Mouse (Mus musculus) layer of hippocampus, adult 11-12 months (tissue): ENCODE results near the gene Xpc.
A peak's percentile ranks its signal among the peaks of the same experiment; 100 is the strongest.
"Not testable (repeated sequence)": the region's sequence is repeated elsewhere in the genome, so short reads cannot be mapped to it uniquely, and the experiment has no call there.

ENCODE experiments used
- DNase-seq: peaks from one replicate; pipeline ENCODE4 v3.0.0; 2022; ENCODE audit warnings: low spot score

The Xpc gene

DNA sequence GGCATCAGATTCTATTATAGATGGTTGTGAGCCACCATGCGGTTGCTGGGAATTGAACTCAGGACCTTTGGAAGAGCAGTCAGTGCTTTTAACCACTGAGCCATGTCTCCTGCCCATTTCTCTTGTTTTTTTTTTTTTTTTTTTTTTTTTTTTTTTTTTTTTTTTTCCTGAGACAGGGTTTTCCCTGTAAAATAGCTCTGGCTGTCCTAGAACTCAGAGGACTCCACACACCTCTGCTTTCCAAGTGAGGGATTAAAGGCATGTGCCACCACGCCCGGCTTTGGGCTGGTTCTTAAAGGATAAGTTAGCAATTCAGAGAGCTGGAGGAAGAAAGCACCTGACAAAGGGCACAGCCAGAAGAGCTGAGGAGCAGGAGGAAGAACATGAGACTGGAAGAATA is 44.3 kb downstream of the Xpc start:
- DNase-seq, result not testable (repeated sequence)

DNA sequence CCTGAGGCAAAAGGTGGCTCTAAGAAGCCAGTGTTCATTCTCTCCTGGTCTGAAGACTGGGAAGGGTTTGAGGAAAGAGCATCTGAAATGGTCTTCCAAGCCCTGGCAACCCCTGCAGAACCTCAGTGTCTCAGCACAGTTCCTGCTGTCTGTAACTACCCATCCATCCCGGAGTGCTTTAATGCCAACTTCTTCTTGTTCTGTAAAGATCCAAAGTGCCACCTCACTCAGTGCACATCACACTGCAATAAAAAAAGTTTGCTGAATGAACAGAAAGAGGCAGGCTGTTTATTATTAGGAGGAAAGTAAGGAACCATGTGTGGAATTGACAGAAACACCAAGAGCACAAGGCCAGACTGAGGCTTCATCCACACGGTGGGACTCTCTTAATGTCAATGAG is 45.0 kb downstream of the Xpc start:
- DNase-seq, result no peak

DNA sequence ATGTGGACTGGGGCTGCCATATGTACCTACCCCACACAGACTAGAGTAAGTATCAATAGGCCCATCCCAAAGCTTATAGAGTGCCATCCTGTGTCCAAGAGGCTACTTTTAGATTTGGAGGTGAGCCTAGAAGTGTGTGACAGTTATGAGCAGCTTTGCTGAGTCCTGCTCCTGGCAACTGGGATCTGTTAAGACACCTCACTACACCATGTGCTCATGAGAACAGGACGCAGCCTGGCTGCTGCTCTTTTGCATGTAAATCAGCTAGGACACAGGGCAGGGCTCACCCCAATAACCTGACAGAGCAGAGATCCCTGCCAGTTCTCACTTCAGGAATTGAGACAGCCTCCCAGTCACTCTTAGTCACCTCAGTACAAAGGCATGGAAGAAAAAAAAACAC is 48.6 kb downstream of the Xpc start:
- no peak for DNase-seq

DNA sequence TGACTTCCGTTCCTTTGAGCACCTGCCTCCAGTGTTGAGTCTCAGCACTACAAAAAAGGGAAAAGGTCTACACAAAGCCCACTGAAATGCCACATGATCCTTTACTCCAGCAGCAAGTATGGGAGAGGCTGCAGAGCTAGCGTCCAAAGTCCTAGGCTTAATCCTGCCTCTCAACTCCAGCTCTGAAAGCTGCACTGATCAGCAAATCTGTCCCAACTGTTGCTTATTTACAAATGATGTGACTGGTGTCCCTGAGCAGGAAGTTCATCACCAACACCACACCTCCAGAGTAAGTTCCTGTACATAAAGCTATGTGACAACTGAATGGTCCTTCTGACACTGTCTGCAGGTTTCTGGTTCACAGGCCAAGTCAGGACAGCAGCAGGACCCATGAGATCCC is 49.9 kb downstream of the Xpc start:
- DNase-seq, result no peak

DNA sequence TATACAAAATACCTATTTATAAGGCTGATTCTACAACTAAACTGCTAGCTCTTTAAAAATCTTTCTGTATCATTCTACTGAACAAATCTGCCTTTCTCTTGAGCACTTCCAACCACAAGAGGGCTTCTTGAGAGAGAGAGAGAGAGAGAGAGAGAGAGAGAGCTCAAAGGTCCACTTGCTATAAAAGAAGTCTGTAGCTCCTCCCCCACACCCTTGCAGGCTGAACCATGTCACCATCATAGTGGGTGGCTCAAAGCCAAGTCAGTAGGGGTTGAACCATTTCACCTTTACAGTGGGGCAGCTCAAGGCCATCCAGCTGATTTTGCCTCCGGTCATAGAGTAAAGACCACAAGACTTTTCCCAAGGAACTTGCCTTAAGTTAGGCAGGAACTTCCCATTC is 56.2 kb downstream of the Xpc start:
- no peak for DNase-seq

DNA sequence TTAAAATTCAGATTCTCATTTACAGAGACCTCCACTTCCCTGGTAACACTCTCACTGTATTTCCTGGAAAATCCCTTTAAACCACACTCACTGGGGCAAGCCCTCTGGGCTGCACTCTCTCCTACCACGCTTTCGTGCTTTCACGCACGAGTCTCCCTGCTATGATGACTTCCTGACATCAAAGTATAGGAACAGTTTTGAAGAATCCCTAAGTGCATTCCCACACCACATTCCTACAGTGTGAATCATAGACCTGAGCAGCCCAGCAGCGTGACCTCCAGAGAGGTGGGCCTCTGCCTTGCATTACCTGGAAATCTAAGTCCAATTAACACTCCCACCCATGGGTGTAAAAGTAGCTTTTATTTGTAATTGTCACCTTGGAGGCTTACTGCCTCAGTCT is 61.1 kb downstream of the Xpc start:
- no peak for DNase-seq

DNA sequence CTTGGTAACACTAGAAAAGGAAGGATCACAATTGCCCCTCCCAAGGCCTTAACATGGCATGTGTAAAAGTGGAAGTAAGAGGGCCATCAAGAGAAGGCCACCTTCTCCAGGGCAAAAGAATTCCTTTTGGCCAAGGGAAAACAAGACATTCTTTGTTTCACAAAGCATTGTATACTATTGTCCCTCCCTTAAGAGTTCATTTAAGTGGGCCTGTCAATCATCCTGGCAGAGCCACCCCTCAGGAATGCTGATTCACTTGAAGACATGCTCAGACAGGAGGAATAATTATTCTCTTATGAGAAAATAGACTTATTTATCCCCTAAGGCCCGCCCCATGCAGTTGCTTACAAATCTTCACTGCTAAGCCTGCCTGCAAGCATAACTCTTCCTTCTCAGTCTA is 63.6 kb downstream of the Xpc start:
- no peak for DNase-seq

DNA sequence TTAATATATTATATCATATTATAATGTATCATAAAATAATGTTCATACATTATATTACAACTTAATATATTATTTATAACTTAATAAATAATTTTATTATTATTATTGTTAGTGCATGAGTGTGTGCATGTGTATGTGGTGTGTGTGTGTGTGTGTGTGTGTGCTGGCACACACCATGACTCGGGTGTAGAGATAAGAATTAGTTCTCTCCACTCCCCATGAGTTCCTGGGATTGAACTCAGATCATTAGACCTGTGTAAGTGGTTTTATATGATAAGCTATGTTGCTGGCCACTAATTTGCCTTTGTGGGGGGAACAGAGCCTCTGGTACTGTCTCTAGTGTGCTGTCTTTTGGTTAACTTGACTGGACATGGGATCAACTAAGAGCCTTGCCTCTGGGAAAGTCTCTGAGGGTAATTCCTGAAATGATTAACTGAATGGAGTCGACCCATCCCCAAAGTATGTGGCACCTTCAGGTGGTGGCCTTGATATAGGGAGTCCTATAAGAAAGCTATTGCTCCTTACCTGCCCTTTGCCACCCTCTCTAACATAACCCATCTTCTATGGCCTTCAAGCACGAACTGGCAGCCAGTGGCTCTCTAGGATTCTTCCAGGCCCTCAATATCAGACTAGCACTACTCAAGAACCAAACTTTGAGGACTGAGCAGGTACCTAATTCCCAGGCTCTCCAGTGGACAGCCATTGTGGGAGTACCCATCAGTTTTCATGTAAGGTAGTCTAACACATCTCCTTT is 66.0 kb downstream of the Xpc start:
- no peak for DNase-seq

DNA sequence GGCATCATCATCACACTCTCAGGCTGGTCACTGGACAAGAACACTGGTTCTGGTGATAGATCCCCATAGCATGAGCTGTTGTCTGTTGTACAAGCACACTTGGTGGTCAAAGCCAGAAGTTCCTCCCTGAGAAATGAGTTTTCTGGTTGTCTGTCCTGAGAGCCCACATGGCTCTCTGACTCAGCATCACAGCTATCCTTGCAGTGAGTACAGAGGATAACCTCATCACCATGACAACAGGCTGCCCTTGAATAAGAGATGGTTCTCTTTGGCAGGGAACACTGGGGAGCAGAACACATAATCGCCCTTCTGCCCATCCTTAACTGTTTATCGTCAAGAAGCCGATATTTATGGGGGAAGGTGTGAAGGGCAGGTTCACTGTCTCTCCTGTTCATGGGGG is 70.4 kb downstream of the Xpc start:
- no peak for DNase-seq

DNA sequence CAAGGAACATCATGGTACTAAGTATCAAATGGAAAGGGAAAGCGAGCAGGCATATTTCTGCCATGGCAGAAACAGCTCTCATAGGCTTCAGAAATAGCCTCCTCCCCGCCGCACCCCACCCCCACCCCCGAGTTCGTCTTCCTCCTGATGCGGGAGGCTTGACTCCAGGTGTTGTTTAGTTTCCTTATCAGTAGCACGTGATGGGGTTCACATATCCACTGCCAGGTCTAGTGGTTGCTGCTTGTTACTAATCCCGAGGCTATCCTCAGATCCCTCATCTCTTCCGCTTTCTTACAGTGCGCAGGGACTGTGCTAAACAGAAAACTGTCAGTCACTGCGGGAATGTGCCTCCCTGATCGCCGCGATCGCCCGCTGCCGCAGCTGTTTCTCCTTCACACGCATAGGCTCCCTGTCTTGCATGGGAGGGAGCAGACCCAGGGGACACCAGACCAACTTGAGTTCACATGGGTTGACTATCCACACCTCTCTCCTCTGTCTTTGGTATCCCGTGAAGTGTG is 74.5 kb downstream of the Xpc start:
- no peak for DNase-seq

DNA sequence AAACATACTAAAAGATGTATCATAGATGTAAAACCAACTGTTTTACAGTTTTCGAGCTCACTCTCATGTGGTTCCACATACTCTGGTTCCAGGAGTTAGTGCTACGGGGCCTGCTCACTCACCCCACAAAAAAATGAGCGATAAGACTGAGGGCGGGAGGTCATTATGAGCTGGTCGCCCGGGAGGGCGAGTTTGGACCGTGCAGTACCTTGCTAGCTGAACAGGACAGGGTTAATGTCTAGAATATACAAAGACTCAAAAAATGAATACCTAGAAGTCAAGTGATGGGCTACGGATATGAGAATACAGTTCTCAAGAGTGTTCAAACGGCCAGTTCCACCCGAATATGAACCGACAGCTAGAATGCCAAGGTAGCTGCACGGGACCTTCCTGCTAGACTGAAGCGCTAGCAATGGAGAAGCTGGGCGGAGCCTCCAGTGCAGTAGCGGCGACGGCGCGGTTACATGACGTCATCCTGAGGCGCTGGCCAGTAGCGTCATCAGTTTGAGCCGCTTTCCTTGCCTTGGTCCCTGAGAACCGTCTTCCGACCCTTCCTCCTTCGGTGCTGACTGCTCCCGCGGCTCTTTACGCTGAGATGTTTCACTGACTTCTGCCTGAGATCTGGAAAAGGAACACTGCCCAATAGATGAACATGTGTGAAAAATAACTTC is 75.1 kb downstream of the Xpc start:
- peak; percentile 97 for DNase-seq
